Mouse (Mus musculus) thymus, postnatal 36 days (tissue): ENCODE data around the gene Mcidas.

ENCODE experiments used
- DNase-seq, 2 experiments: peaks; one replicate each; pipeline ENCODE4 v3.0.0; 2022; ENCODE audit warnings: mixed read lengths in 2 of 2

Mcidas gene

DNA sequence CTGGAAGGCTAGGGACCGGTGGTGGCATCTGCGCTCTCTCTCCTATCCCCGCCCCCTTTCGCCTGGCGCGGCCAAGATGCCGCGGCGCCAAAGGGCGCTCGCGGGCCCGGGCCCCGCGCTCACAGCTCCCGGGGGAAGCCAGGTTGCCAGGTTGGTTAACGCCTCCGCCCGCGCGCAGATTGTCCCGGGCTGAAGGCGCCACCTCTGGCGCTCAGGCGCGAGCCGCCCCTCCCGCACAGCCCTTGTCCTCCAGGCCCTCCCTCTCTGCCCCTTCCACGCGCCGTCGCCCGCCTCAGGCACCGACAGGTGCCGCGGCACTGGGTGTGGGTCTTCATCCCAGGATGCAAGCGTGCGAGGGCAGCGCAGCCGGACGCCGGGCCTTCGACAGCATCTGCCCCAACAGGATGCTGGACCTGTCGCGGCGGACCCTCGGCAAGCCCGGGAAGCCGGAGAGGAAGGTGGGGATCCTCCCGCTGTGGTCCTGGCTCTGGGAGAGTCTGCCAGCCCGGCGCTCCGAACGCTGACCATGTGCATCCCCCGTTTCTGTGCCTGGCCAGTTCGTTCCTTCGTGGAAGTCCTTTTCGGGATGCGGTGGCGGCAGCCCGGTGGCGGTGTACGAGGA lies at the start of gene Mcidas:
Gene Mcidas (plus strand): TSS at position 315 of the 622 bp plus-strand sequence.
- DNase-seq = peak; percentile 23 to 29

DNA sequence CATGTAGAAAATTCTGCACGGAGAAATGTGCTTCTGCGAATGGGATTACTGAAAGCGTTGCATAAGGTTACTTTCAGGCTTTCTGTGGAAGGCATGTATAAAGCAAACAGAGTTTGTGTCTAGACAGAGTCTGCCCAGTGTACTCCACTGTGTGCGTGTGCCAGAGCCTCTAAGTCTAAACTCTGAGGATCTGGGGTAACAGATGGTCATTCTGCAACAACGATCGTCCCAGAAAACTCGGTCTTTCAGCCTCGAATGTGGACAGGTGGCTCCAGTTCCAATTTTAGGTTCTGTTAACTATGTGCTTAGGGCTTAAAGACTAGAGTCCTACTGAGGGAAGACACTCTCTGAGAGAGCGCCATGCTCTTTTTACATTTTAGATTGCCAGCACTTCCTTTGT lies 48.3 kb upstream of the Mcidas start:
- DNase-seq = no peak

DNA sequence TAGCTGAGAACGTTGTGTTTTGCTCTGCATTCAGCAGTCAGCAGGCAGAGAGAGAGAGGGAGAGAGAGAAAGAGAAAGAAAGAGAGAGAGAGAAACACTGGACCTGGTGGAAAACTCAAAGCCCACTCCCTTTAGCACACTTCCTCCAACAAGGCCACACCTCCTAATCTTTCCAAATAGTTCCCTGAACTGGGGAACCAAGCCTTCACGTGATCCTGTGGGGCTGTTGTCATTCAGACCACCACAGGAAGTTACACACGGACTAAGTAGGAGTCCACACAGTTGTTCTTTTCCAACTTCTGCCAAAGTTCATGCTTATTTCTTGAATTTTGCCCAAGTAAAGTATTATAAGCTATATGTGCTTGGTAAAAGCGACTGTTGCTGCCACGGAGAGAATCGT lies 47.7 kb upstream of the Mcidas start:
- DNase-seq = no peak

DNA sequence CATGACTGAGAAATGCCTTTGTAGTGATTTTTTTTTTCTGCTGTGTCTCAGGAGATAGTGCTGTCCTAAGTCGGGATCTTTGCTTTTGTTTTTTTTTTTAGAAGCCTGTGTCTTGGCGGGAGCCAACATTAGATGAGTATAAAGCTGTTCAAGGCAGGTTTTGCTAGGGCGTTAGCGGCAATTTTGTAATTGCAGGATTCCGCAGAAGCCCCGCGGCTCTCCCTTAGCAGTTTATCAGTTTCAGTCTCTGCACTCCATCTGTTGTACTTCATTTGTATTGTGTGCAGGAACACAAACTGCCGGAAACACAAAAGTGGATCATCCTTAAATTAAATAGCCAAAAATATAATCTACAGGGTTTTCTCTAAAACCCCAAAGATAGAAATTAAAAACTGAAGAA lies 39.6 kb upstream of the Mcidas start:
- no peak for DNase-seq

DNA sequence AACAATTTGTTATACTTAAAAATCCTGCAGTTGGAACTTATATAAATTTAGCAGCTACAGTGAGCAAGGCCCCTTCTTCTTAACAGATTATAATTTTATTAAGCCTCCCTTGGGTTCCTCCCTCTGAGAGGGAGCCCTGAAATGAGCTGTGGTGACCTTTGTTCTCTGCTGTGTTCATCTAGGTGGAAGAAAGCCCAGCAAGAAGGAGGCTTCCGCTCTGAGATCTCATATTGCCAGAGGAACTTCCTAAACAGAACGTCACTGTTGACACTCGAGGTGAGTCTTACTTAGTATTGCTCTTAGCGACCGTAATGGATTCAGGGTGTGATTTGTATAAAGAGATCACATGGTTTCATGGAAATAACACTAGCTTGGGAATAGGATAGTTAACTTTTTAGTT lies 30.6 kb upstream of the Mcidas start:
- no peak for DNase-seq

DNA sequence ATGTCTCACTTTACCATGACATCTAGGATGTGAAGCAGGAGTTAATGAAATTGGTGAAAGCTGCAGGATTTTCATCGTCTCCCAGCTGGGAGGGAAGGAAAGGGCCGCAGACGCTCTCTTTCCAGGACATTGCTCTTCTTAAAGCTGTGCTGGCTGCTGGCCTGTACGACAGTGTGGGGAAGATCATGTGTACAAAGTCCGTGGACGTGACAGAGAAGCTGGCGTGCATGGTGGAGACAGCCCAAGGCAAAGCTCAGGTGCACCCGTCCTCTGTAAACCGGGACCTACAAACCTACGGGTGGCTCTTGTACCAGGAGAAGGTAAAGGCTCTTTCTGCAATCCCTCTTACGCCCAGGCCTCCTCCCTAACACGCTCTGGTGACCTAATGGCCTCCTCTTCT lies 29.2 kb upstream of the Mcidas start:
- DNase-seq = no peak

GRCm38 (mm10) chr13:112967267-112967666 lies 26.4 kb upstream of the Mcidas start:
- no peak for DNase-seq

GRCm38 (mm10) chr13:112976720-112977119 lies 16.9 kb upstream of the Mcidas start:
- peak in 1 of 2 experiments; percentile 24 for DNase-seq

DNA sequence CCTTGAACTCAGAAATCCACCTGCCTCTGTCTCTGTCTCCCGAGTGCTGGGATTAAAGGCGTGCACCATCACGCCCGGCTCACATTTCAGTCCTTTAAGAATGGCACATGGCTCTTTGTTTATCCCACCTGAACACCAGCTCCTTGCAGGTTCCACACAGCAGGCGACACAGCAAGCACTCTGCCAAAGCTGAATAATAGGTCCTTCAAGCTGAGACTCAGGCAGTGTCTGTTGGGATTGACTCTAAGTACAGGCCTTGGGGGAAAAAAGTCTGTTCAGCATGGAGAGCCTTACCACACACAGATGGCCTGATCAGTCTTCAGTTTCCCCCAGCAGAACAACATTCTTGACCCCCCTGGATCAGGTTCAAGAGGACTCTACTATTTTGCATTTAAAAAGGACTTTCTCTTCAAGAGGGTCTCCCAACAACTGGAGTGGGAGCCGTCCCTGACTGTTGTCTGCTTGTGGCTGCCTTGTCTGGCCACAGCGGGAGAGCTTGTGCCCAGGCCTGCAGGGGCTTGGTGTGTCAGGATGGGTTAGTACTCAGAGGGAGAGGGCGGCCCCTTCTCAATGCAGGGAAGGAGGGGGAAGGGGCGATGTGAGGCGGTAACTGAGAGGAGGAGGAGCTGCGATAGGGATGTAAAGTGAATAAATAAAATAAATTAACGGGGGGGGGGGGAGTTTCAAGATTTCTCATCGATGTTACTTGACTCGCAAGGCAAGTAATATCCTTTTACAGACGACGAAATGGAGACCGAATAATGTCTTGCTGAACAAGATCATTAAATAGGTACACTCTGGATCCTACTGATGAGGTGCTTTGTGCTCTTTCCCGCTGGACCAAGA lies 7.8 kb upstream of the Mcidas start:
- no peak for DNase-seq

DNA sequence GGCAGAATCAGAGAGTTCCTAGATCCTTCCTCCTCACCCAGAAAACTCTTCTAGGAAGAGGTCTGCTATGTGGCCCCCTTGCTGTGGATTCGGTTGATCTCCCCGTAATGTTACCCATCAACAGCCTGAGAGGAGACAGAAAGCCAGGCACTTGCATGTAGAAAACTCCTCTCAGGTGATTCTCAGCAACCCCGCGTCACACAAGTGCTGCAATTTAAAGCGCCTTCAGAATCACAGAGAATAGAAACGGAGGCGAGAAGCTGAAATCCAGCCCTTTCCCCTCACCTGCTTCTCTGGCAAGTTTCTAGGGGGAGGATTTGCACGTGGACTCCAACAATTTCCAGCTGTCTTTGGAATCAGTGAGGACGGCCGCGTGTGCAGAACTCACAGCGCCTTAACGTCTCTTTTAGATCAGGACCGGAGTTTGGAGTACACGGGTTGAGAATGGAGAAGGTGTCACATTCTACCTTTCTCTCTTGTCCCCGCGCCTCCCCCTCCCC lies 7.1 kb upstream of the Mcidas start:
- no peak for DNase-seq

GRCm38 (mm10) chr13:112987532-112987943 lies 6.1 kb upstream of the Mcidas start, which contains the start of gene Ccno:
TSS of gene Ccno (plus strand) at chr13:112987802.
- DNase-seq = peak; percentile 93 to 98

- DNase-seq = no peak
Observed at GRCm38 (mm10) chr13:112987991-112988390, 5.7 kb upstream of the Mcidas start.

- no peak for DNase-seq
Observed at GRCm38 (mm10) chr13:112988866-112989265, 4.8 kb upstream of the Mcidas start.

DNA sequence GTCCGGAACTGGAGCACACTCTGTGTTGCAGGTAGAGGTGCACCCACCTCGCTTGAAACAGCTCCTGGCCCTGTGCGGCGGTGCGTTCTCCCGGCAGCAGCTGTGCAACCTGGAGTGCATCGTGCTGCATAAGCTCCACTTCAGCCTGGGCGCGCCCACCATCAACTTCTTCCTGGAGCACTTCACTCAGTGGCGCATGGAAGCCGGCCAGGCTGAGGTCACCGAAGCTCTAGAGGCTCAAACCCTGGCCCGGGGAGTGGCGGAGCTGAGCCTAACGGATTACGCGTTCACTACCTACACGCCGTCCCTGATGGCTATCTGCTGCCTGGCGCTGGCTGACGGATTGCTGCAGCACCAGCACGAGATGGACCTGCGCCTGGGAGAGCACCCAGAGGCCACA lies 4.1 kb upstream of the Mcidas start:
- DNase-seq = no peak

- DNase-seq = no peak
Observed at GRCm38 (mm10) chr13:112990346-112990745, 3.3 kb upstream of the Mcidas start.

DNA sequence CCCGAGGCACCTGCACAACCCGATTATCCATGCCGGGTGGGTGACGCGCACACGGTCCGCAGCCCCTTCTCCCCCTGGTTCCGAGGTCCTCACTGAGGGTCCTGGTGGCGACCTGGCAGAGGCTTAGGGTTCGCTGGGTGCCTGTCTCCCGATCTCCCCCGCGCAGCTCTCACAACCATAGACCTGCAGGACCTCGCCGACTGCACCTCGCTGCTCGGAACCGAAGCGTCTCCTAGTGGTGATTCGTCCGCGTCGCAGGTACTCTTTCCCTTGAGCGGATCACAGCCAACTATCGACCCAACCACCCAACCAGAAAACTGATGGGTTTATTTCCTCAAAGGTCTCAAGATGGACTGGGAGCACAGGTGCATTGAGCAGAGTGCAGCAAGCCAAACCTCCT lies 546 bp downstream of the Mcidas start:
- peak; percentile 64 to 69 for DNase-seq

- no peak for DNase-seq
Observed at GRCm38 (mm10) chr13:112996407-112996806, 2.8 kb downstream of the Mcidas start.

DNA sequence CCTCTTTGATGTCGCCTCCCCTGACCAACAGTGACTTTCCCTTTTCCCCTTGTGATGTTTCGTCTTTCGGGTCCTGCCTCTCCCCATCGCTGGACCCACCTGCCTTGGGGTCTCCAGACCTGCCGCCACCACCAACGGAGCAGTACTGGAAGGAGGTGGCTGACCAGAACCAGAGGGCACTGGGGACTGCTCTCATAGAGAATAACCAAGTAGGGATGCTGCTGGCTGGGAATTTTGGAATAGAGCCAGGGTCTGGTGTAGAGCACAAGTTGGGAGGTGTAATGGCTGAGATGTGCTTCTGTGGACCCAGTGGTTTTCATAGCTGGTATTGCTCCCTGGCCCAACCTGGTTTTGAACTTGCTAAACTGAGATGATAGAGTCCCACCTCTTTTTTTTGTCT lies 3.7 kb downstream of the Mcidas start:
- DNase-seq = no peak

- peak in 1 of 2 experiments; percentile 19 for DNase-seq
Observed at GRCm38 (mm10) chr13:112998427-112999201, 5.0 kb downstream of the Mcidas start.

DNA sequence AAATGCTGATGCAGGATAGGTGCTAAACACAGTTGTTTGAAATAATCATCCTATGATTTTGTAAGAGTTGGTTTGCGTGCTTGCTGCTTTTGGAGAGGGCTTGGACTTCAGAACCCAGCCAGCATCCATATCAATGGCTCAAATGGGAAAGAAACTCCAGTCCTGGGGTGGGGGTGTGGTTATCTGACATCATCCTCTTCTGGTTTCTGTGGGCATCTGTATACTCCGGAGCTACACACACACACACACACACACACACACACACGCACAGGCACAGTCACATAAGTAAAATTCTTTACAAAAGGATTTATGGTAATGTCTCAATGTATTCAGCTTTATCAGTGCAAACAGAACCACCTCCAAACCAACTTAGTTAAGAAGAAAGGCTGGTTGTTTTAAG lies 6.4 kb downstream of the Mcidas start:
- DNase-seq = no peak

- no peak for DNase-seq
Observed at GRCm38 (mm10) chr13:113000576-113001318, 7.1 kb downstream of the Mcidas start.

DNA sequence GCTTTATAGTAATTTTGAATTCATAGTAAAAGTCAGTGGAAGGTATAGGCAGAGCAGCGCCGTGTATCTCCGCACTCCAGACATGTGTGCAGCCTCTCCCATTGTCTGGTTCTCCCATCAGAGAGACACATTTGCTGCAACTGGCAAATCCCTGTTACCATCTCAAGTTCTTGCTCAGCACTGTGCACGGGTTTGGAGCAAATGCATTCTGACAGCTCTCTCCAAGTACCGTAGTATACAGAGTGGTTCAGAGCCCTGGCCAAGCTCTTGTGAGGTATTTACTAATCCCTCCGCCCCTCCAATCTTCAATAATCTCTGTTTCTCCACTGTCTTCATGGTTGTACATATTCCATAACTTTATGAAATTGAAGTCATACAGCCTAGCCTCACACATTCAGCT lies 19.0 kb downstream of the Mcidas start:
- DNase-seq = no peak
